Mouse (Mus musculus) ES-Bruce4 (cell line): Measurements from ENCODE around the gene Ndst2. TPM values are rescaled to one million over a fixed set of nuclear protein-coding genes. Genes with fewer than 3 reads are reported as not detected.

Experiments used
- H3K27ac ChIP-seq: 2 replicates; pipeline ENCODE4 v1.5.1; 2012; ENCODE audit warnings: low read length, inconsistent platforms; ENCODE audit not compliant: insufficient read depth
- H3K27me3 ChIP-seq: 2 replicates; pipeline ENCODE4 v1.6.1; 2012; ENCODE audit warnings: mild to moderate bottlenecking, low read length, inconsistent platforms; ENCODE audit not compliant: control insufficient read depth, poor library complexity, insufficient read depth, severe bottlenecking
- H3K36me3 ChIP-seq: 2 replicates; pipeline ENCODE4 v1.6.1; 2012; ENCODE audit warnings: inconsistent platforms, mild to moderate bottlenecking, low read length, moderate library complexity; ENCODE audit not compliant: control insufficient read depth, poor library complexity, insufficient read depth, severe bottlenecking
- H3K4me1 ChIP-seq: one replicate; pipeline ENCODE4 v1.8.1; 2011; ENCODE audit warnings: low read length; ENCODE audit not compliant: control insufficient read depth, insufficient read depth
- H3K4me3 ChIP-seq: 2 replicates; pipeline ENCODE4 v1.5.1; 2011; ENCODE audit warnings: low read depth, mild to moderate bottlenecking, low read length
- H3K9ac ChIP-seq: 2 replicates; pipeline ENCODE4 v1.6.1; 2012; ENCODE audit warnings: low read depth, mild to moderate bottlenecking, inconsistent platforms; ENCODE audit not compliant: poor library complexity, severe bottlenecking
- H3K9me3 ChIP-seq: replicated peaks from 2 replicates; pipeline ENCODE4 v1.6.1; 2012; ENCODE audit warnings: mild to moderate bottlenecking, low read length, inconsistent platforms; ENCODE audit not compliant: control insufficient read depth, poor library complexity, insufficient read depth, severe bottlenecking
- CTCF ChIP-seq: IDR thresholded peaks from one replicate; pipeline ENCODE4 v1.8.1; 2011; ENCODE audit warnings: low read depth, low read length
- EP300 ChIP-seq: IDR thresholded peaks from 2 replicates; pipeline ENCODE4 v1.6.1; 2011; ENCODE audit warnings: low read depth, low read length; ENCODE audit not compliant: insufficient read depth
- POLR2A ChIP-seq: IDR thresholded peaks from one replicate; pipeline ENCODE4 v1.8.1; 2011; ENCODE audit warnings: low read length; ENCODE audit not compliant: insufficient read depth
- polyA plus RNA-seq: library from polyadenylated mRNA; stranded (reverse); fragments of >200 nt; gene quantifications from 2 replicates; pipeline ENCODE4 v1.2.4, GENCODE M21; 2011; ENCODE audit warnings: low read depth; ENCODE audit not compliant: missing spikeins, insufficient read depth, insufficient read length

The Ndst2 gene
- polyA plus RNA-seq, 1 experiment = 11.0 TPM

GRCm38 (mm10) chr14:20764942-20765341 lies 30.6 kb upstream of the Ndst2 start:
- H3K27ac ChIP-seq = no peak overlapping the region
- no peak overlapping the region for H3K9ac ChIP-seq
- no peaks in the 10 kb centered on the region for H3K4me1 ChIP-seq
- TF ChIP-seq POLR2A (no peak), CTCF (no peak)
- no peaks in the 10 kb centered on the region for H3K27me3 ChIP-seq
- H3K4me3 ChIP-seq = no peak overlapping the region
- no peaks in the 10 kb centered on the region for H3K9me3 ChIP-seq
- H3K36me3 ChIP-seq = peaks cover 27% of the 10 kb centered on the region

- H3K9me3 ChIP-seq = no peaks in the 10 kb centered on the region
- H3K4me3 ChIP-seq = no peak overlapping the region
- no peak overlapping the region for H3K27ac ChIP-seq
- no peaks in the 10 kb centered on the region for H3K4me1 ChIP-seq
- no peak overlapping the region for H3K9ac ChIP-seq
- peaks cover 18% of the 10 kb centered on the region for H3K36me3 ChIP-seq
- TF ChIP-seq POLR2A (no peak), CTCF (no peak), EP300 (no peak)
- no peaks in the 10 kb centered on the region for H3K27me3 ChIP-seq
These were observed 24.5 kb upstream of the Ndst2 start for GRCm38 (mm10) chr14:20758768-20759435.

GRCm38 (mm10) chr14:20757370-20757907 lies 23.1 kb upstream of the Ndst2 start:
- no peaks in the 10 kb centered on the region for H3K4me1 ChIP-seq
- no peaks in the 10 kb centered on the region for H3K27me3 ChIP-seq
- H3K9me3 ChIP-seq = no peaks in the 10 kb centered on the region
- H3K4me3 ChIP-seq = no peak overlapping the region
- no peak overlapping the region for H3K9ac ChIP-seq
- peaks cover 12% of the 10 kb centered on the region for H3K36me3 ChIP-seq
- TF ChIP-seq CTCF = no peak
- TF ChIP-seq POLR2A = no peak
- TF ChIP-seq EP300 = no peak
- no peak overlapping the region for H3K27ac ChIP-seq

GRCm38 (mm10) chr14:20753792-20754191 lies 19.4 kb upstream of the Ndst2 start:
- Histone ChIP-seq H3K36me3 (0 out of 2 replicates have a peak, but pooled peaks cover 3% of the 10 kb centered on the region), H3K4me3 (no peak overlapping the region), H3K9me3 (no peaks in the 10 kb centered on the region), H3K9ac (no peak overlapping the region), H3K27me3 (no peaks in the 10 kb centered on the region), H3K4me1 (no peaks in the 10 kb centered on the region), H3K27ac (no peak overlapping the region)
- TF ChIP-seq POLR2A (no peak), EP300 (no peak), CTCF (no peak)

GRCm38 (mm10) chr14:20750503-20750902 lies 16.1 kb upstream of the Ndst2 start:
- Histone ChIP-seq H3K9me3 (no peaks in the 10 kb centered on the region), H3K4me3 (no peak overlapping the region), H3K27ac (no peak overlapping the region), H3K27me3 (no peaks in the 10 kb centered on the region), H3K4me1 (no peaks in the 10 kb centered on the region), H3K36me3 (no peaks in the 10 kb centered on the region), H3K9ac (no peak overlapping the region)
- TF ChIP-seq EP300 = no peak
- TF ChIP-seq CTCF = no peak
- TF ChIP-seq POLR2A = no peak

GRCm38 (mm10) chr14:20749494-20750051 lies 15.2 kb upstream of the Ndst2 start:
- no peaks in the 10 kb centered on the region for H3K27me3 ChIP-seq
- no peak overlapping the region for H3K9ac ChIP-seq
- no peaks in the 10 kb centered on the region for H3K9me3 ChIP-seq
- no peaks in the 10 kb centered on the region for H3K36me3 ChIP-seq
- H3K4me1 ChIP-seq = no peaks in the 10 kb centered on the region
- no peak overlapping the region for H3K27ac ChIP-seq
- TF ChIP-seq POLR2A = no peak
- TF ChIP-seq EP300 = no peak
- no peak for TF ChIP-seq CTCF
- H3K4me3 ChIP-seq = no peak overlapping the region
